Mouse (Mus musculus) liver, postnatal 0 days (tissue): ENCODE data around the gene Disp3.

Experiments used
- CTCF ChIP-seq: sonication (generic); IDR thresholded peaks from 2 replicates; pipeline ENCODE4 v1.5.1; 2016; ENCODE audit warnings: antibody characterized with exemption, low read depth
- EP300 ChIP-seq: IDR thresholded peaks from 2 replicates; pipeline ENCODE4 v1.6.1; 2016; ENCODE audit warnings: antibody characterized with exemption, low read depth, mild to moderate bottlenecking

DNA sequence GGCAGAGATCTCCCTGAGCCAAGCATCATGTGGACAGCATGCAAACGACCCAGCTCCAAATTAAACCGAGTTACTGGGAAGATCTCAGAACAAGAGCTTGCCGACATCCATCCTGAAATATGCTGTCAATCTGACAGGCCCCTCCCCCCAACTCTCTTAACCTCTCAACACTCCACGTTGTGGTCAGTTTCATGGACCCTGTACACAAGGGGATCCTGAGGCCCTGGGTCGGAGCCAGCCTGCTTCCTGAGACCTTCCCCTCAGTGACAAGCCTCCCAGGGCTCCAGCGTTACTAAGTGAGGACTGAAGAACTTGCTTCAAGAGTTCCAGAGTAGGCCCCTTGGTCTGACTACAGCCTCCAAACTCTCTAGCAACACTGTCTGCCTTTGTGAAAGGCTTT, 48.8 kb downstream of the Disp3 start:
- TF ChIP-seq EP300: no peak
- no peak for TF ChIP-seq CTCF
